Mouse (Mus musculus): ENCODE data around the gene Caly. TPM values are rescaled to one million over a fixed set of nuclear protein-coding genes. Genes with fewer than 3 reads are reported as not detected.

The Caly gene
- total RNA-seq, 2 experiments from 2014 or later, result 0.33 TPM; not detected in 1

GRCm38 (mm10) chr7:140092924-140093528, 10.7 kb upstream of the Caly start, which contains the start of gene Prap1:
Gene Prap1 (plus strand): TSS chr7:140093395.
- no peak for DNase-seq
- intact Hi-C loops (cut with DNase I), result no loop called here

GRCm38 (mm10) chr7:140090601-140091000, 8.3 kb upstream of the Caly start:
- no peak for DNase-seq
- intact Hi-C loops (cut with DNase I), result no loop called here

GRCm38 (mm10) chr7:140081408-140082241, 723 bp downstream of the Caly start:
- DNase-seq, result no peak
- intact Hi-C loops (cut with DNase I), result no loop called here

- DNase-seq, result no peak
- intact Hi-C loops (cut with DNase I), result no loop called here
Observed at GRCm38 (mm10) chr7:140080503-140081156, 1.7 kb downstream of the Caly start.

GRCm38 (mm10) chr7:140078711-140079110, 3.6 kb downstream of the Caly start:
- intact Hi-C loops (cut with DNase I), result loop anchor here (1.0 kb wide), 1 partner anchor 63 kb away; no protein-coding TSS in a partner anchor
- peak; percentile 45 to 55 for DNase-seq

GRCm38 (mm10) chr7:140077698-140078097, 4.7 kb downstream of the Caly start:
- intact Hi-C loops (cut with DNase I), result loop anchor here (1.0 kb wide), 1 partner anchor 64 kb away; no protein-coding TSS in a partner anchor
- DNase-seq, result no peak

- intact Hi-C loops (cut with DNase I), result no loop called here
- no peak for DNase-seq
Observed at GRCm38 (mm10) chr7:140070042-140070711, 12.2 kb downstream of the Caly start.

GRCm38 (mm10) chr7:140067397-140067796, 15.0 kb downstream of the Caly start:
- no peak for DNase-seq
- intact Hi-C loops (cut with DNase I), result no loop called here

GRCm38 (mm10) chr7:140063092-140063491, 19.3 kb downstream of the Caly start:
- intact Hi-C loops (cut with DNase I), result loop anchor here (2.0 to 5.0 kb wide), 2 partner anchors 71 to 92 kb away; partner anchors contain the start of gene Adam8
- DNase-seq, result peak; percentile 35 to 37

- intact Hi-C loops (cut with DNase I), result loop anchor here (2.0 to 5.0 kb wide), 2 partner anchors 70 to 92 kb away; partner anchors contain the start of gene Adam8
Observed at GRCm38 (mm10) chr7:140062307-140062706, 20.0 kb downstream of the Caly start.

GRCm38 (mm10) chr7:140061832-140062130, 20.6 kb downstream of the Caly start:
- DNase-seq, result no peak
- intact Hi-C loops (cut with DNase I), result loop anchor here (2.0 to 5.0 kb wide), 2 partner anchors 69 to 91 kb away; partner anchors contain the start of gene Adam8

More at GRCm38 (mm10) chr7:140062307-140062706, 20.0 kb downstream of the Caly start:
- DNase-seq, result no peak

- intact Hi-C loops (cut with DNase I), result loop anchor here (5.0 kb wide), 1 partner anchor 69 kb away; the partner anchor contains the start of gene Adam8
- no peak for DNase-seq
Observed at GRCm38 (mm10) chr7:140060936-140061831, 21.2 kb downstream of the Caly start.

- intact Hi-C loops (cut with DNase I), result no loop called here
- DNase-seq, result no peak
Observed at GRCm38 (mm10) chr7:140059601-140060000, 22.7 kb downstream of the Caly start.

GRCm38 (mm10) chr7:140058528-140058927, 23.8 kb downstream of the Caly start:
- no peak for DNase-seq
- intact Hi-C loops (cut with DNase I), result no loop called here

GRCm38 (mm10) chr7:140057413-140058407, 24.6 kb downstream of the Caly start:
- intact Hi-C loops (cut with DNase I), result no loop called here
- DNase-seq, result no peak

GRCm38 (mm10) chr7:140054124-140054523, 28.2 kb downstream of the Caly start:
- intact Hi-C loops (cut with DNase I), result no loop called here
- DNase-seq, result no peak

- DNase-seq, result no peak
Observed at GRCm38 (mm10) chr7:140049115-140049689, 33.1 kb downstream of the Caly start.

More at GRCm38 (mm10) chr7:140049115-140049689, 33.1 kb downstream of the Caly start:
- intact Hi-C loops (cut with DNase I), result no loop called here

Measured in gastrocnemius, postnatal 36 days (tissue).